Mouse (Mus musculus): ENCODE data around the gene Figla. TPM values are rescaled to one million over a fixed set of nuclear protein-coding genes. Genes with fewer than 3 reads are reported as not detected.

Gene Figla
- polyA plus RNA-seq, 1 experiment from 2014 or later, result not detected

- H3K9ac ChIP-seq (replicated peaks; ENCODE audit: low read depth, low read length), result no peak overlapping the region
- no peaks in the 10 kb centered on the region for H3K27me3 ChIP-seq (ENCODE audit: control insufficient read depth, insufficient read depth, low read length)
- 0% methylated on average over 1 of the region's 1 CpGs for WGBS
These were observed 42.5 kb downstream of the Figla start for GRCm38 (mm10) chr6:86058475-86058874.

GRCm38 (mm10) chr6:86059151-86059853 lies 43.3 kb downstream of the Figla start:
- 32% methylated on average over 7 of the region's 7 CpGs for WGBS
- no peaks in the 10 kb centered on the region for H3K36me3 ChIP-seq (ENCODE audit: control insufficient read depth, insufficient read depth, low read length)
- H3K4me2 ChIP-seq (replicated peaks; ENCODE audit: low read depth, low read length), result no peak overlapping the region
- no peak overlapping the region for H3K4me3 ChIP-seq (ENCODE audit: low read depth, low read length)
- no peak overlapping the region for H3K9ac ChIP-seq (replicated peaks; ENCODE audit: low read depth, low read length)
- H3K27me3 ChIP-seq (ENCODE audit: control insufficient read depth, insufficient read depth, low read length), result no peaks in the 10 kb centered on the region
- H3K4me1 ChIP-seq (ENCODE audit: control insufficient read depth, insufficient read depth, low read length), result no peaks in the 10 kb centered on the region
- no peak for ATAC-seq (ENCODE audit: insufficient number of reproducible peaks, insufficient read depth, low FRiP score, low read depth)
- H3K27ac ChIP-seq (ENCODE audit: low read length), result no peak overlapping the region
- no peaks in the 10 kb centered on the region for H3K9me3 ChIP-seq (ENCODE audit: control insufficient read depth, low read depth, low read length)

More at GRCm38 (mm10) chr6:86058475-86058874, 42.5 kb downstream of the Figla start:
- no peak for ATAC-seq (ENCODE audit: insufficient number of reproducible peaks, insufficient read depth, low FRiP score, low read depth)
- Histone ChIP-seq H3K4me2 (replicated peaks; ENCODE audit: low read depth, low read length) (no peak overlapping the region), H3K9me3 (ENCODE audit: control insufficient read depth, low read depth, low read length) (no peaks in the 10 kb centered on the region), H3K27ac (ENCODE audit: low read length) (no peak overlapping the region), H3K36me3 (ENCODE audit: control insufficient read depth, insufficient read depth, low read length) (no peaks in the 10 kb centered on the region), H3K4me3 (ENCODE audit: low read depth, low read length) (no peak overlapping the region), H3K4me1 (ENCODE audit: control insufficient read depth, insufficient read depth, low read length) (no peaks in the 10 kb centered on the region)

DNA sequence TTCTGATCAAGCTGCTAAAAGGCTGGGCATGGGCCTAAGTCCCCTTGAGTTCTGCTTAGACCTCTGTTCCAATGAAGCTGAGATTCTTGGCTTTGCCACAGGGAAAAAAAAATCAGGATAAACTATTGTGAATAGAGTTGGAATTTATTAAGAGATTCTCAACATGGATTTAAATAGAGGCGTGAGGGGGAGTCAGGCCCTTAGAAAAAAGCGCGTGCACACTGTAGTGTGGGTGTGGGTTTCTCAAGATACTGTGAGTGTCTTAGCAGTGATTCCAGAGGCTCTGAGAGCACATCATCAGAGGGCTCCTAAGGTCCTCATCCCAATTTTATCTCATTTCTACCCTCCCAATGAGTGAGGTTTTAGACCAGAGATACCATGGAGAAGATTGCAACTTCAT lies 44.2 kb downstream of the Figla start:
- 94% methylated on average over 3 of the region's 3 CpGs for WGBS
- Histone ChIP-seq H3K27me3 (ENCODE audit: control insufficient read depth, insufficient read depth, low read length) (no peaks in the 10 kb centered on the region), H3K9me3 (ENCODE audit: control insufficient read depth, low read depth, low read length) (no peaks in the 10 kb centered on the region), H3K4me3 (ENCODE audit: low read depth, low read length) (no peak overlapping the region), H3K4me1 (ENCODE audit: control insufficient read depth, insufficient read depth, low read length) (no peaks in the 10 kb centered on the region), H3K27ac (ENCODE audit: low read length) (no peak overlapping the region), H3K4me2 (replicated peaks; ENCODE audit: low read depth, low read length) (no peak overlapping the region), H3K36me3 (ENCODE audit: control insufficient read depth, insufficient read depth, low read length) (no peaks in the 10 kb centered on the region), H3K9ac (replicated peaks; ENCODE audit: low read depth, low read length) (no peak overlapping the region)
- no peak for ATAC-seq (ENCODE audit: insufficient number of reproducible peaks, insufficient read depth, low FRiP score, low read depth)

- no peak overlapping the region for H3K4me2 ChIP-seq (replicated peaks; ENCODE audit: low read depth, low read length)
- no peaks in the 10 kb centered on the region for H3K9me3 ChIP-seq (ENCODE audit: control insufficient read depth, low read depth, low read length)
- no peaks in the 10 kb centered on the region for H3K36me3 ChIP-seq (ENCODE audit: control insufficient read depth, insufficient read depth, low read length)
- H3K4me1 ChIP-seq (ENCODE audit: control insufficient read depth, insufficient read depth, low read length), result no peaks in the 10 kb centered on the region
- no peak overlapping the region for H3K27ac ChIP-seq (ENCODE audit: low read length)
- 60% methylated on average over 5 of the region's 5 CpGs for WGBS
- H3K27me3 ChIP-seq (ENCODE audit: control insufficient read depth, insufficient read depth, low read length), result no peaks in the 10 kb centered on the region
- no peak overlapping the region for H3K4me3 ChIP-seq (ENCODE audit: low read depth, low read length)
- H3K9ac ChIP-seq (replicated peaks; ENCODE audit: low read depth, low read length), result no peak overlapping the region
- no peak for ATAC-seq (ENCODE audit: insufficient number of reproducible peaks, insufficient read depth, low FRiP score, low read depth)
These were observed 46.3 kb downstream of the Figla start for GRCm38 (mm10) chr6:86062226-86062625.

- H3K4me3 ChIP-seq (ENCODE audit: low read depth, low read length), result no peak overlapping the region
- H3K4me2 ChIP-seq (replicated peaks; ENCODE audit: low read depth, low read length), result no peak overlapping the region
- no peaks in the 10 kb centered on the region for H3K4me1 ChIP-seq (ENCODE audit: control insufficient read depth, insufficient read depth, low read length)
- no peaks in the 10 kb centered on the region for H3K9me3 ChIP-seq (ENCODE audit: control insufficient read depth, low read depth, low read length)
- WGBS, result 87% methylated on average over 2 of the region's 2 CpGs
- H3K27ac ChIP-seq (ENCODE audit: low read length), result no peak overlapping the region
- no peak for ATAC-seq (ENCODE audit: insufficient number of reproducible peaks, insufficient read depth, low FRiP score, low read depth)
- no peaks in the 10 kb centered on the region for H3K27me3 ChIP-seq (ENCODE audit: control insufficient read depth, insufficient read depth, low read length)
- H3K36me3 ChIP-seq (ENCODE audit: control insufficient read depth, insufficient read depth, low read length), result no peaks in the 10 kb centered on the region
- H3K9ac ChIP-seq (replicated peaks; ENCODE audit: low read depth, low read length), result no peak overlapping the region
These were observed 46.7 kb downstream of the Figla start for GRCm38 (mm10) chr6:86062684-86063083.

DNA sequence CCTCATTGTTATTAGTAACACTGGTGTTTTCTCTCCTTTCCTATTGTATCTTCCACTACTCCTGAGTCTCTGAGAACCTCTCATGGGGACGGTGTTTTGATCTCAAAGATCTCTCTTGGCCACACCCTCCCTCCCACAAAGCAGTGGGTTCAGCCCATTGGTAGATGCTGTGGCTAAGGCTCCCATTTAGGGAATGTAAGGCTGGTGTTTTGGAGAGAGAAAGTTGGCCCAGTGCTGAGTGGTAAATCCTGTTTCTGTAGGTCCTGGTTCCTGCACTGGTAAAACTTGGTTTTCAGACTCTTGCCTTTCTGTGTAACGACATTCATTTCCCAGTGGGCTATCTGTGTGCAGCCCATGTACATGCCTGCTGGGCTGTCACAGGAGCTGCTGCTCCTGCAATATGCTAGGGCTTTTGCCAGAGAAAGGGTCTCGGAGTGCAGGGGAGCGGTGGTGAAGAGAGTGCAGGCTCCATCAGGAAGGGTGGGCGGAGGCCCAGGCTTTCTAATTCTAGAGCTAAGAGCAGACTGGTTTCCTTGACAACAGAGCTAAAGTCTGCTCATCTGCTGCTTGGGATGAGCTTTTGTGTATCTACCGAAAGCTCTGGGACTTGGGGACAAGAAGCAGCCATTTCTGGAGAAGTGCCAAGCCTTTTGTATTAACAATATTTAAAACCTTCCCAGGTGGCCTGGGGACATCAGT lies 48.5 kb downstream of the Figla start:
- ATAC-seq (ENCODE audit: insufficient number of reproducible peaks, insufficient read depth, low FRiP score, low read depth), result no peak
- H3K9ac ChIP-seq (replicated peaks; ENCODE audit: low read depth, low read length), result no peak overlapping the region
- 49% methylated on average over 6 of the region's 6 CpGs for WGBS

GRCm38 (mm10) chr6:86066727-86067126 lies 50.8 kb downstream of the Figla start:
- ATAC-seq (ENCODE audit: insufficient number of reproducible peaks, insufficient read depth, low FRiP score, low read depth), result no peak
- H3K4me3 ChIP-seq (ENCODE audit: low read depth, low read length), result no peak overlapping the region
- no peaks in the 10 kb centered on the region for H3K27me3 ChIP-seq (ENCODE audit: control insufficient read depth, insufficient read depth, low read length)
- no peak overlapping the region for H3K9ac ChIP-seq (replicated peaks; ENCODE audit: low read depth, low read length)
- H3K4me2 ChIP-seq (replicated peaks; ENCODE audit: low read depth, low read length), result no peak overlapping the region
- H3K27ac ChIP-seq (ENCODE audit: low read length), result no peak overlapping the region
- no peaks in the 10 kb centered on the region for H3K9me3 ChIP-seq (ENCODE audit: control insufficient read depth, low read depth, low read length)
- H3K4me1 ChIP-seq (ENCODE audit: control insufficient read depth, insufficient read depth, low read length), result no peaks in the 10 kb centered on the region
- H3K36me3 ChIP-seq (ENCODE audit: control insufficient read depth, insufficient read depth, low read length), result no peaks in the 10 kb centered on the region
- 85% methylated on average over 6 of the region's 6 CpGs for WGBS

More for the DNA sequence above, 48.5 kb downstream of the Figla start:
- H3K4me3 ChIP-seq (ENCODE audit: low read depth, low read length), result no peak overlapping the region
- no peaks in the 10 kb centered on the region for H3K27me3 ChIP-seq (ENCODE audit: control insufficient read depth, insufficient read depth, low read length)
- no peak overlapping the region for H3K27ac ChIP-seq (ENCODE audit: low read length)
- H3K9me3 ChIP-seq (ENCODE audit: control insufficient read depth, low read depth, low read length), result no peaks in the 10 kb centered on the region
- H3K4me1 ChIP-seq (ENCODE audit: control insufficient read depth, insufficient read depth, low read length), result no peaks in the 10 kb centered on the region
- H3K4me2 ChIP-seq (replicated peaks; ENCODE audit: low read depth, low read length), result no peak overlapping the region
- H3K36me3 ChIP-seq (ENCODE audit: control insufficient read depth, insufficient read depth, low read length), result no peaks in the 10 kb centered on the region

DNA sequence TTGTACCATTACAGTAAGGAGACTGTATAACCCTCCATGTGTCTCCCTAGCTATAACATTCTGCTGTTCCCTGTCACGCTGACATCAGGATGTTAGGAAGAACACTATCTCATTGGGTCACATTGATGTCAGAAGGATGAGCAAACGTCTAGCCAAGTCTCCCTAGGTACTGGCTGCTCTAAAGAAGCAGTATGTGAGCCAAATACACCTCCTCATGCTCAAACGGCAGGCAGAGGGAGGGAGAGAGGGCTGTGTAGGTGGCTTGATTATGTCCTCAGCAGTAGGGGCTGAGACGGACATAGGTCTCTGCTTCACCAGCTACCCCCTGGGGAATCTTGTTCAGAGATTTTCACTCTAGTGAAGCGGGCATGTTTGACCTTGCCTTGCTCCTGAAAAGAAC lies 51.2 kb downstream of the Figla start:
- 57% methylated on average over 5 of the region's 5 CpGs for WGBS
- Histone ChIP-seq H3K27ac (ENCODE audit: low read length) (no peak overlapping the region), H3K9me3 (ENCODE audit: control insufficient read depth, low read depth, low read length) (no peaks in the 10 kb centered on the region), H3K4me1 (ENCODE audit: control insufficient read depth, insufficient read depth, low read length) (no peaks in the 10 kb centered on the region), H3K9ac (replicated peaks; ENCODE audit: low read depth, low read length) (no peak overlapping the region), H3K36me3 (ENCODE audit: control insufficient read depth, insufficient read depth, low read length) (no peaks in the 10 kb centered on the region), H3K4me2 (replicated peaks; ENCODE audit: low read depth, low read length) (no peak overlapping the region), H3K27me3 (ENCODE audit: control insufficient read depth, insufficient read depth, low read length) (no peaks in the 10 kb centered on the region), H3K4me3 (ENCODE audit: low read depth, low read length) (no peak overlapping the region)
- ATAC-seq (ENCODE audit: insufficient number of reproducible peaks, insufficient read depth, low FRiP score, low read depth), result no peak
